Mouse (Mus musculus): ENCODE measurements around the gene Efhd1.

The Efhd1 gene

DNA sequence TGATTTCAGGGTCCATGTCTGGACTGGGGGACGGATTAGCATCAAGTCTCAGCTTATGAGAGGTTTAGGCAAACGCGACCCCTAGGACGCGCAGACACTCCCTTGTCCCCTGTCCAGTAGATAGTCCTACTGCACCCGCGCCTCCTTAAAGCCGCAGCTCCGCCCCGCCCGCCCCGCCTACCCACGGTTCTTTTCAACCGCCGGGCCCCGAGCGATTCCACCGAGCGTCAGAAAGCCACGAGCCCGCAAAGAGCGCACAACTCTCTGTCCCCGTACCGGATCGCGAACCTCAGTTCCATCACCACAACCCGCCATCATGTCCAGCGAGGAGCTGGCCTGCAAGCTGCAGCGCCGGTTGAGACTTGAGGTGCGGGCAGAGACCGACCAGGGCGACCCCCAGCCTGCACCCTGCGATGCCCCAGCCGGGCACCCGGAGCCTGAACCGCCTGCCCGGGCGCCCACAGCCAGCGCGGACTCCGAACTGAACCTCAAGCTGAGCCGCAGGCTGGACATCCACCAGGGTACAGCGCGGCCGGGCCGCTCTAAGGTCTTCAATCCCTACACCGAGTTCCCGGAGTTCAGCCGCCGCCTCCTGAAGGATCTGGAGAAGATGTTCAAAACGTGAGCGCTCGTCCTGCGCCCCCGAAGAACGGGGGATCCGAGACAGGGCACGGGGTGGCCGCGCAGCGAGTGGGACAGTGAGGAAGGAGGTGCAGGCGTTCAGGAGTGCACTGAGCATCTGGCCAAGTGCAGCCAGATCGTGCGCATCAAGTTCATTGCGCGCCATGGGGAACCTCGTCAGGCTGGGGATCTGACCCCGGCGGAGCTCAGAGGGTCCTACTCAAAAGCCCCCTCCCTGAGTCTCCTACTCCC lies at the start of gene Efhd1:
Gene Efhd1 (plus strand): TSS at position 230 of the 873 bp plus-strand sequence.
- DNase-seq = no peak

DNA sequence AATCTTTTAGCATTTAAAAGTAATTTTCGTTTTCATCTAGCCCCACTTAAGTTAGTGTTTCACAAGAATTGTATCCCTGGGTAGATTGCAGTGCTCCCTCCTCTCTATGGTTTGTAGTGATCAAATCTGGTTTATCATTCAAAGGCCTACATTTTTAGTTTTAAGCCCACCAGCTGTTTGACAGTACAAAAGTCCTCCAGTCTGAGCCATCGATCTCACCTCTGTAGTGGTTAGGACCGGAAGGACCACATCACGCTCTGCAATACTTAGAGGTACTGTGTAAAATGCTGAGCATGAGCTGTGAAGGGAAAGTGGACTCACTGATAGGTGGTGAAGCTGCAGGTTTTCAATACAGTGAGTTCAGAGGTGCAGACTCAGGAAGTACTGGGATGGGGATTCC lies 49.4 kb upstream of the Efhd1 start:
- no peak for DNase-seq

DNA sequence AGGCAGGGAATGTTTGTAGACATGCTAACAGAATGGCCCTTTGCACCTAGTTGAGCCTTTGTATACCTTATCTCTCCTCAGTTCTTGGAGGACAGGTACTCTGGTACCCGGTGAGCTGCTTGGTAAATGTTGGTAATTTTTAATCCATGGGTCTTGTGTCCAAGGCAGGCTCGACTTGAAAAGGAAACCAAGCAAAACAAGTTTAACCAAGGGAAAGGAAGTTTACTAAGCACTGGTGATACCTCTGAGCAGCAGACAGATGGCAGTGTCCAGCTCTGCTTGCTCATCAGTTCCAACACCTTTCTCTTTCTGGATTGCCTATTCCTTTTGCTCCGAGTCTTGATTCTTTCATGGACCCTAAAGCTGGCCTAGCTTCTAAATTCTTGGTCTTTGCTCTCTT lies 46.2 kb upstream of the Efhd1 start:
- no peak for DNase-seq

DNA sequence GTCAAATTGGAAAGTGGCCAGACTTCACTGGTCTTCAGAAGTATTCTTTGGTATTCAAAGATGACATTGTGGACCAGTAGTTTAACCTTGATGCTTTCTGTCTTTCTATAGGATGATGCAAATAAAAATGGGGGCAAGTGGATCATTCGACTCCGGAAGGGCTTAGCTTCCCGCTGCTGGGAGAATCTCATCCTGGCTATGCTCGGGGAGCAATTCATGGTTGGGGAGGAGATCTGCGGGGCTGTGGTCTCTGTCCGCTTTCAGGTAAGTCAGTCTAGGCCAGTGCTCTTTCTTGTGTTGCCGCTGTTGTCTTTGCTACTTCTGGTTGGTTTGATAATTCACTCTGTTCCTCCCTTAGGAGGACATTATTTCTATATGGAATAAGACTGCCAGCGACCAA lies 38.4 kb upstream of the Efhd1 start:
- no peak for DNase-seq

DNA sequence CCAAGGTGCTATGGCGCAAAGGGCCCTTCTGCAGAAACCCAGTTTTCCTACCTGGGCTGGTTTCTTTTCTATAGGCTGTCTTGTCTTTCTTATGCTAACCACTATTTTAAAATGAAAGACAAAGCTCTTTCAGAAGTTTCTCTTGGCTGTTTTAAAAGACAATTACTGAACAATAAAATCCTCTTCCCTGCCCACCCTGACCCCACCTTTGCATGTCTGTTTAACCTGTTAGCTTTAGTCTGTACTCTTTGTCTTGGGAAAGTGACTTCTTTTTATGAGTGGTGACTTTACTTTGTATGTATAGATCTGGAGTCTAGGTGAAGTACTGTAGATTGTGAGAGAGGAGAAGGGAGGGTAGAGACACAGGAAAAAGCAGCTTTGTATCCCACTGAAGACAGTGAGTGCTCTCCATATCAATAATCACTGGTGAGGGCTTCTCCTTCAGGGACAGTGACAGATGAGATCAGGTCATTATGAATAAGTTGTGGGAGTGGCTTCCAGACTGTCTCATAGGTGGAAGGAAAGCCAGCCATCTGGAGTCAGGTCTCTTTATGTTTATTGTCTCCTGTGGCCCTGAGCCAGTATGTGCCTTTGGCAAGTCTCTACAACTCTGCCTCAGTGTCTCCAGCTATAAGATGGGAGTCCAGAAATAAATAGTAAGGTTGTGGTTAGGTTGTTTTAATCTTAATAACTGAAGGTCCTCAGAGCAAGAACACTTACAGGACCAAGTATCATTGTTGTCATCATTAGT lies 37.6 kb upstream of the Efhd1 start:
- no peak for DNase-seq

DNA sequence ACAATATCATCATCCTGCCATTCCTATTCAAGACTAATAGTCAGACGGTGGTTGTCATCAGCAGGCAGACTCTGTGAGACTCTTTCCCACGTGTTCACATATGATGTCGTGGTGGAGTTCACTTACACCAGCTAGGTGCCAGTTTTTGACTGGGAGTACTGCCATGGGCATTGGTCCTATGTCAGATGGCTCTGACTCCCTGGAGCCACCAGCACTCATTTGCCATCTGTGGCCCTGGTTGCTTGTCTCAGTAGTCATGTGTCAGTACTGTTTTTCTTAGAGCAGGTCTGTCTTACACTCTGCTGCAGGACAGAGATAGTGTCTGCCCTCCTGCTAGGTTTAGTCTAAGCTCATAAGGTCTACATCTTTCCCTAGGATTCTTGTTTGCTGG lies 37.0 kb upstream of the Efhd1 start:
- no peak for DNase-seq

DNA sequence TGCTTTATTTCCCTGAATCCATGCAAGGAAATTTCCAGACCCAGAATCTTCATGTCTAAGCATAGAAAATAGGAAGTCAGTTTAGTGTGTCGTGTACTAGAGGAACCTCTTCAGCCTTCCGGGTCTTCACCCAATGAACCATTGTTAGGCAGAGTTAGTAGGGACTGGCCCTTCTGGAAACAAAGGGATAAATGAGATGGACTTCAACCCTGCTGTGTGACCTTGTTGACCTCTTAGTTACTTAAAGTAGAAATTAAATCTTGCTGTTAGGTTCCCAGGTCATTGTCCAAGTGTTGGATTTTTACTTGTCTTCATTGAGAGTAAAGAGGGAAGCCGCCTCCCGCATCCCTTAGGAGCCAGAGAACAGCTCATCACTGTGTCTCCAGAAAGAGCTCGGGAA lies 33.6 kb upstream of the Efhd1 start:
- DNase-seq = no peak

DNA sequence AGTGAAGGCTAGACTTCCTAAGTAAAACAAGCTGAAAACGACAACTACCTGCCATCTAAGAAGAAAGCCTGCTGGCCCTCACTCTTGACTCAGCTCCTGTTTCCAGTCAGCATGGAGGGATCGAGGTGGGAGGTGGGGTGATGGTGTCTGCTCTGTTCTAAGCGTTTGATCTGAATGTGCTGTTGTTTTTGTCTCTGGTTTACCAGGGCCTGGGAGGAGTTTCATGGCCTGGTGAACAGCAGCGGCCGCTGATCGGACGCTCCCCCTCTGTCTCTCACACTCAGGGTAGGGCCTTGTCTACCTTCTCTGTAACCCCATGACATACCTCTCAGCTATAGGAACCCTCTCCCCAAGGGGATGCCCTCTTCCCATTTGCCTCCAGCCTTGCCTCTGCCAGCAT lies 32.0 kb upstream of the Efhd1 start:
- DNase-seq = no peak

DNA sequence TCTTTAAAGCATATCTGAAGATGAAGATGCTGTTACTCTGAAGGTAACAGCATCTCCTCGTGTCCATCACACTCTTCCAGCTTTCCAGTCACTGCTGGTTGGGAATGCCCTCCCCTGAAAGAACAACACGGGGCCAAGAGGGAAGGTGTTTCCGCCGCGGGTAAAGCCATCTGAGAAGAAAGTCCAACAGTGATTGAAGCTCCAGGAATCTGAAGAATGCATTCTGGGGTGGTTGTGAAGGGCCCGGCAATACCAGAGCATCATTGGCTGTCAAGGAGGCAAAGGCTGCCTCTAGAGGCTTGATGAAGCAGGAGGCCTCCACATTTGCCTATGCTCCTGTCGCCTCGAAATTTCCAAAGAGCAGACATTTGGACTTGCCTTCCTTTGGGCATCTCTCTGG lies 25.1 kb upstream of the Efhd1 start:
- DNase-seq = no peak

DNA sequence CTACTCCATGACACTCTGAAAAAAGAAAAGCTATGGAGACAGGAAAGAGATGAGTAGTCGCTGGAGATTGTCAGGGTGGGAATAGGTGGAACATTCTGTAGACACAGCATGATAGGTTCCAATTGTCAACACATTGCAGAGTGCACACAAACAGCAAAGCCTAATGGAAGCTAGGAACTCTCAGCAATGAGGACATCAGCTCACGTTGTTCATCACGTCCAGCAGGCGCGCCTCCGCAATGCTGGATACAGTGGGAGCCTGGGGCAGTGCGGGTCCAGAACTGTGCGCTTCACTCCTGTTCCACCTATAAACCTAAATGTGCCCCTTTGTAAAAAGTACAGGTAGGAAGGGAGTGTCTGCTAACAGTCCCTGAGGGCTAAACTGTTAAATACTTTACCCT lies 21.1 kb upstream of the Efhd1 start:
- DNase-seq = no peak

DNA sequence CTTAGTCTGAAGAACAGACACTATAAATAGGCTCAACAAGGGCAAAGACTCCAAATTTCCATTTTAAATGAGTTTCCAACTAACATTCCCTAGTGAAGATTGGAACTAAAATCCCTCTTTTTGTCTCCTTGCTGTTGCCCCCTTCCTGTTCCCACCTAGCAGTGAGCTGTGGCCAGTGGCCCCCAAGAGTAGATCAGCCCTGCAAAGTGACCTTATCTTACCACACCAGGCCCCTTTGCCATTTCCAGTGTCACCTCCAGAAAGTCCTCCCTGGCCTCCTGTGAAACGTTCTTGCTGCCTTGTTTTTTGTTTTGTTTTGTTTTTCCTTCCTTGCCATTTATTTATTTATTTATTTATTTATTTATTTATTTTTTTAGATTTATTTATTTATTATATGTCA lies 18.7 kb upstream of the Efhd1 start:
- no peak for DNase-seq

DNA sequence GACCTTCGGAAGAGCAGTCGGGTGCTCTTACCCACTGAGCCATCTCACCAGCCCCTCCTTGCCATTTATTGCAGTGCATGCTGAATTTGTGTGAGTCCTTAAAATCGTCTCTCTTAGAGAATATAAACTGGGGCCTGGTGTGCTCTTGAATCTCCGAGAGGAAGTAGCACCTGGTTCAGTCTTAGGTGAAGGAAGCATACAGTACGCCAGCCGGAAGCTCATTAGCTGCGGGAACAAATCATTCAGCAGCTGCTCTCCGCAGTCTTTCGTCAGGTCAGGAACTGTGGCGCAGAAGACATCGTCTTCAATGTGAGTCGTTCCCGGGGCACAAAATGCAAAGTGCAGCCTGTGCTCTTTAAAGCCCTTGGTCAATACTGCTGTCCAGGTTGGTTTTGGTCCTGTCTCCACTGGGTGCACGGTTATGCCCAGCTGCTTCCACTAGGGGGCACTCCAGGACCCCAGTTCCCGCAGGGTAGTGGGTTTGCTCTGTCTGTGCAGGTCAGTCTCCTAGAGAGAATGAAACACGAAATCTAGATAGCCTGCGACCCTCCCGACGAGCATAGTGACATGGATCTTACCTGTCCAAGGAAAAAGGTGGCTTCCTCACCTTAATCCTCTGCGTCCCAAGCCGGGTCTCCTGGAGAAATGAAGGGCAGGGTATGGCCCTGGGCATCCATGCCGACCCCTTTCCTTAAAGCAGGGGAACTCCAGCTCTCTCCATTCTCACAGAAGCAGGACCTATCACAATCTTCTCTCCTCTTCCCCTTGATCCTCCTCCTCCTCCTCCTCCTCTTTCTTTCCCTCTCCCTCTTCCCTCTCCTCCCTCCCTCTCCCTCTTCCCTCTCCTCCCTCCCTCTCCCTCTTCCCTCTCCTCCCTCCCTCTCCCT lies 18.0 kb upstream of the Efhd1 start:
- DNase-seq = peak; percentile 73

DNA sequence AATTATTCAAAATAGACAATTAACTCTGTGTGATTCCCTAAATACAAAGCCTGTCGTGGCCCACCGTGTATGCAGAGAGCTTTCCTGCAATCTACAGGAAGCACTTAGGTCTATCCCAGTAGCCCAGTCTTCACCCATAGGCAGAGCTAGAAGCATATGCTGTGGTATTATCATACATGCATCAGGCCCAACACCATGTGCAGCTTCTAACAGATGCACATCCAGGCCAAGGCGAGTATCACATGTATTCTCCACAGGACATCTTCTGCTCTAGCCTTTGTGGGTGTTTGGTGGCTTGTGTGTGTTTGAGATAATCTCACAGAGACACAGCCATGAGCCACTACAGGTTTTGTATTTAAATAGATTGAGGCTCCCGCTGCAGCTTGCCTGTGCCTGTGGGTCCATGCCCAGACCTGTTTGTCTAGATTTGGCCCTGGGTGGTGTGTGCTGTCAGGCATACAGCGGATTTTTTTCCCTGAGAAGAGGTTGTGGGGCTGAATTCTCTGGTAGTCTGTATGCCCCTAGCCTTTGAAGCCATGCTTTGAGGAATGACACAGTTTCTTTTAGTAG lies 12.0 kb upstream of the Efhd1 start:
- DNase-seq = no peak

DNA sequence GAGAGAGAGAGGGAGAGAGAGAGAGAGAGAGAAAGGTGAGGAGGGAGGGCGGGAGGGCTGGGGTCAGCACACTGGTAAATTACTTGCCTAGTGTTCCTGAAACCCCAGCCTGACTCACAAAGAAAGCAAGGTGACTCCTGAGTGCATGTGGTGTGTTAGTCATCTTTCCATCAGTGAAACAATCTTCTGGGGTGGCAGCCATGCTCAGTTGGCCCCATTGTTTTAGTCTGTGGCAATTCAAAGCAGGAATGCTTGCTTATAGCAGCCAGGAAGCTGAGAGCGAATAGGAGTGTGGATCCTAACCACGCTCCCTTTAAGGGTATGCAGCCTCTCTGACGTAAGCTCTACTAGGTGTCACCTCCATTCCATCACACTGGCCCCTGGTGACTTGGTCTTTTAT lies 9.0 kb upstream of the Efhd1 start:
- DNase-seq = no peak

DNA sequence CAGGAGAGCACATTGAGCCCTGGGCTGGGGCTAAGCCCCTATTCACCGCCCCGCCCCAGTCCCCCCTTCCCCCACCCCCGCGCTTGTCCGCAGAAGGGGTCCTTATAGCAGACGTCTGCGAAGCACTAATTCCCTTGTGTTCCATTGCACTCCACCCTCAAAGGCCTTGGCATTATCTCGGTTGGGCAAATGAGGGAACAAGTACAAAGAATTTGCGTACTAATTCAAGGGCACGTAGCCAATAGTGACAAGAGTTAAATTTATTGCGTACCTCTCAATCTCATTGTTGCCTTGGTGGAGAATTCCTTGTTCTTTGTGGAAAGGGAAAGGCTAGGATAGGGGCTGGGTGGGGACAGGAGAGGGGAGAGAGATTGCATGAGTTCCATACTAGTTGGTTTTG lies 6.5 kb upstream of the Efhd1 start:
- DNase-seq = no peak

DNA sequence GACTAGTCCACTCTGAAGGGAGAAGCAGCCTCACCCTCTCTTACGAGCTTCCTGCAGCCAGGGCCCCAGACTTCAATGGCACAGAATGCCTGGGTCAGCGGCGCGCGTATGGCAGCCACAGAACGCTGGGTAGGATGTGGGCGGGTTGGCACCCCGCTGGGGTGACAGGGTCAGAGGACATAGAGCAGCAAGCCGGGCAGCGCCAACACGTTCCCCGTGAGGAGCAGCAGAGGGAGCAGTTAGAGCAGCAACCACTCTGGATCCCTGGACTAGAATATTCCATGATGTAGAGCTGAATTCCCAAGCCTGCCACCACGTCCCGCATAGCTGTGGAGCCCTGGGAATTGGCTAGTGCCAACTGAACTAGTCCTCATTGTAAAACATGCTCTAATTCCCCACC lies 5.7 kb upstream of the Efhd1 start:
- DNase-seq = no peak

DNA sequence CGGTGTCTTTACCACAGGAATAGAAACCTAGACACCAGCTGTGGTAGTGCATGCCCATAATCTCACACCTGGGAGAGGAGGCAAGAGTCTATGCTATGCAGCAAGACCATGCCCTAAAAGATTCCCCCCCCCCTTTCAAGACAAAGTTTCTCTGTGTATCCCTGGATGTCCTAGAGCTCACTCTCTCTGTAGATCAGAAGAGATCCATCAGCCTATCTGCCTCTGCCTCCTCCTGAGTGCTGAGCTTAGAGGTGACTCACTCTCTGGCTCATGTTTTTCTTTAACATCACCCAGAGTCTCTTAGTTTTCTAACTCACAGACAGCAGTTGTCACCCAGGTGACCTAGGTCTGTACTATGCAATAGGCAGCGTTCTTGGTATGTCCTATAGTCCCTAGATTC lies 4.8 kb upstream of the Efhd1 start:
- no peak for DNase-seq

DNA sequence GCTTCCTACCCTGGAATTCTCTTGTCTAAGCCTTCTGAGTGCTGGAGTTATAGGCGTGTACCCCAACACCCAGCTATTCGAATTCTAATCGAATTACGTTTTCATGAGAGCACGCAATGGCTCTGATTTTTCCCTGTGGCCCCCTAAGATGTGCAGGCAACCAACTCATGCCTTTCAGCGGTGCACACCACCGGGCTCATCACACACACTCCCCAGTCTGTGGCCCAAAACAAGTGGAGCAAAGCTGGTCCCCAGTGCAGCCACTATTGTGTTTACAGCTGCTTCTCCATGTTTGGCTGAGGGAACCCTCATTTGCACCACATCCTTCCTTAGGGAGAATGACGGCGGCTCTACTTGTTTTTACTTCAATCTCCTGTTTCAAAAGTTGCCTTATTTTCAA lies 906 bp upstream of the Efhd1 start:
- DNase-seq = no peak

DNA sequence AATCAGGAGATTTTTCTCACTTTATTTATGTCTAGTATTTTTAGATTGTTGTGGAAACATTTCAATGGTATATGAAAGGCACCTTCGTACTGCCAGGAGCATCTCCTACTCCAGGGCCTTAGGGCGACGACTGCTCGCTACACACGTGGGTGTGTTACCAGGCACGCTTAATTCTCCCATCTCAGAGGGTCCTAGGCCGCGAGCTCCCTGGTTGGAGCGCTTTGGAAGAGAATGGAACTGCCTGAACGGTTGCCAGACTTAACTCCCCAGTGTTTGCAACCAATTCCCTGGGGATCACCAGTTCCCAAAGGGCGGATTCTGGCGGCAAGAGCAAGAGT lies 398 bp upstream of the Efhd1 start:
- no peak for DNase-seq

DNA sequence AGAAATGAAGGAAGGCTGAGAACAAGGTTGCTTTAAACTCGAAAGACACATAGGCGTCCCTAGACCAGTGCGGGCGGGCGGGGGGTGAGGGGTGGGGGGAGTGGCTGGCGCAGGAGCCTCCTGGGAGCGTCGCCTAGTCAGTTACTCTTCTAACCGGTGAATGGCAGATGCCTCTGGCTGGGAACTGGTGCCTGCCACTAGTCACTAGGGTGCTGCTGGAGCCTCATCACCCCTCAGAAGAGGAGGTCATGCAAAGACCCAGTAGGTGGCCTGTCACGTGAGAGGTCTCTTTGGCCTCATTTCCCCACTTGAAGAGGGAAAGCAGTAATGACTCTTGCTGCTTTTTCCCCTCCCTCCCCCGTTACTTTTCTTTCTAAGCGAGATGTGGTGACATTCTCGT lies 1.0 kb downstream of the Efhd1 start:
- no peak for DNase-seq

DNA sequence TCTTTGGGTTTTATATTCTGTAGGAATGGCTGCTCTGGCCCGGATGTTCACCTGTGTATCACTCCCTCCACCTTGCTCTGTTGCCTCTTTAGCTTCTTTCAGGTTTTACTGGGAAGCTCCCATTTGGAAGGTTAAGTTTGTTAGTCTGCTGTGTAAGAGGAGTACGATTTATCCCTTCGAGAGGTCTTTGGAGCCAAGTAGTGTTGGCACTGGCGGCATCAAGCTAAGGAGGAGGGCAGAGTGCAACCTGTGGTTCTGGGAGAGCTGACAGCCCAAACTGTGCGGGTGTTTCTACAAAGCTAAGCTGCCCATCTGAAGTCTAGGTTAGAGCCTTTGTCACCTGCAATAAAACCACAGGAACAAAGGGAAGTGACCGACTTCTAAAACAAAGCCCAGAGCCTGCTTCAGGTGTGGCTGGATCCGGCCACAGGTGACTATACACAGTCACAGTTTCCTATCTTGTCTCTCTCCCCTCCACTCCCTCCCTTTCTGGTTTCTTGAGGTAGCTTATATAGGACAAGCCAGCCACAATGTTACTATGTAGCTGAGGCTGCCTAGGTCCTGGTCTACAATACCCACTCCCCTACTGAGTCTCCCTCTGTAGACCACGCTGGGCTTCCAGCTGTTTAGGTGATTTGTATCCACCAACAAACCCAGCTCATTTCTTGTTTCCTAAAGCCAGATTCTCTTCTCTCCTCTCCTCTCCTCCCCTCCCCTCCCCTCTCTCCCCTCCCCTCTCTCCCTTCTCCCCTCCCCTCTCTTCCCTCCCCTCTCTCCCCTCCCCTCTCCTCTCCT lies 2.3 kb downstream of the Efhd1 start:
- DNase-seq = no peak

DNA sequence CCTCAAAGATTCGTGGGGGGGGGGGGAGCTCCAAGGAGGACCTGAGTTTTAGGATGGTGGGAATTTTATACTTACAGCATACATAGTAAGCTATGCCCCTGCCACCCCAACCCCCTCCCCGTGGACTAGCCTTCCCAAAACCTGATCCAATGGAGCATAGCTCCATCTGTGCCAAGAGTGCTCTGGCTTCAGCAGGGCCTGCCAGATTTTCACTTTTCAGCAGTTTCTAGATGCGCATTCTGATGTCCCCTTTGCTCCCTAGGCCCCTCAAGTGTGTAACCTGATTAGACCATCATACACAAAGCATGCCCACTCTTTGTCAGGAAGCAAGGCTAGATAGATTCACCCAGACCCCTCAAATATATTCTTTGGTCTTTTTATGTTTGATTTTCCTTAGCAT lies 6.0 kb downstream of the Efhd1 start:
- no peak for DNase-seq

Measured in right cerebral cortex, adult 18-20 months (tissue).